Mouse (Mus musculus) midbrain, postnatal 0 days (tissue): ENCODE measurements at regions not wholly inside any gene's neighbourhood (a gene's known extent, or its start where the extent isn't known, plus 50 kb on each side); places are given as distances from the start of the nearest gene placed in this dataset.

ENCODE experiments used
- ATAC-seq: fragments of 200-750 bp; cut with Nextera tagmentation; 2 replicates; pipeline ENCODE4 v1.8.0; 2017; ENCODE audit warnings: moderate number of reproducible peaks, mild to moderate bottlenecking, moderate TSS enrichment, moderate library complexity; ENCODE audit not compliant: low FRiP score
- DNase-seq: peaks from one replicate; pipeline ENCODE4 v3.0.0-alpha.2; 2015; ENCODE audit warnings: low spot score
- H3K27ac ChIP-seq: fragments of 300-500 bp; sonication (generic); 2 replicates; pipeline ENCODE4 v1.5.1; 2014; ENCODE audit warnings: low read depth, mild to moderate bottlenecking, low read length, mixed read lengths
- H3K27me3 ChIP-seq: fragments of 300-500 bp; sonication (generic); 2 replicates; pipeline ENCODE4 v1.6.1; 2014; ENCODE audit warnings: low read length, control low read depth, mixed read lengths; ENCODE audit not compliant: insufficient read depth
- H3K36me3 ChIP-seq: fragments of 300-500 bp; sonication (generic); 2 replicates; pipeline ENCODE4 v1.6.1; 2014; ENCODE audit warnings: low read length, control low read depth, mixed read lengths; ENCODE audit not compliant: insufficient read depth
- H3K4me1 ChIP-seq: fragments of 300-500 bp; sonication (generic); 2 replicates; pipeline ENCODE4 v1.6.1; 2014; ENCODE audit warnings: mild to moderate bottlenecking, control low read depth, antibody characterized with exemption, low read length, mixed read lengths; ENCODE audit not compliant: insufficient read depth
- H3K4me2 ChIP-seq: fragments of 300-500 bp; sonication (generic); 2 replicates; pipeline ENCODE4 v1.6.1; 2014; ENCODE audit warnings: low read depth, mild to moderate bottlenecking, low read length, mixed read lengths; ENCODE audit not compliant: poor library complexity, severe bottlenecking
- H3K4me3 ChIP-seq: fragments of 300-500 bp; sonication (generic); 2 replicates; pipeline ENCODE4 v1.5.1; 2014; ENCODE audit warnings: low read depth, mild to moderate bottlenecking, low read length, moderate library complexity
- H3K9ac ChIP-seq: fragments of 300-500 bp; sonication (generic); replicated peaks from 2 replicates; pipeline ENCODE4 v1.6.1; 2014; ENCODE audit warnings: mild to moderate bottlenecking, low read length, moderate library complexity, mixed read lengths; ENCODE audit not compliant: poor library complexity, severe bottlenecking
- H3K9me3 ChIP-seq: fragments of 300-500 bp; sonication (generic); 2 replicates; pipeline ENCODE4 v1.6.1; 2016; ENCODE audit warnings: low read length, control low read depth
- CTCF ChIP-seq: IDR thresholded peaks from 2 replicates; pipeline ENCODE4 v1.5.1; 2016; ENCODE audit warnings: antibody characterized with exemption, mild to moderate bottlenecking
- WGBS: fragments of 180-500 bp; shearing (Covaris S2); extraction: QIAGEN DNeasy Blood & Tissue Kit; methylation state at CpG from one replicate; pipeline ENCODE4 v1.1.7; 2014; 5-methylcytosine and 5-hydroxymethylcytosine counted together

DNA sequence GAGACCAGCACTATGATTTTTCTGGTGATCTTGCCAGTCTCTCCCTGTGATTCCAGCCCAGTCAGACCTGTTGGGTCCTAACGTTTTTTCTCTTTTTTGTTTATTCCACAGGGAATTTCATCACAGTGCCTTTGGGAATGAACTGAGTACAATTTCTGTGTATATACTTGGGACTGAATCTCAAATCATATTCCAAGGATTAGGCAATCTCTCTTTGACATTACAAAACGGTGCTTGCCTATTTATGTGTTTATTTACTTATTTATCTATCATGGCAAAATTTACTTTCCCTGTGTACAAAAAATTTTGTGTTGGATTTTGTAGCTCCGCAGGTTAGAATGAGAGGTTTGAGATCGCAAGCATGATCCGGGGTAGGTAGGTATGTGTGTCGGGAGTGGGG, 189.2 kb upstream of the Kbtbd8 start:
- WGBS = 92% methylated on average over 6 of the region's 6 CpGs
- Histone ChIP-seq H3K4me2 (no peak overlapping the region), H3K4me3 (no peak overlapping the region), H3K9ac (no peak overlapping the region), H3K27ac (no peak overlapping the region), H3K36me3 (no peaks in the 10 kb centered on the region), H3K4me1 (no peaks in the 10 kb centered on the region), H3K27me3 (no peaks in the 10 kb centered on the region), H3K9me3 (no peaks in the 10 kb centered on the region)
- ATAC-seq (no peak), DNase-seq (no peak)
- no peak for TF ChIP-seq CTCF

DNA sequence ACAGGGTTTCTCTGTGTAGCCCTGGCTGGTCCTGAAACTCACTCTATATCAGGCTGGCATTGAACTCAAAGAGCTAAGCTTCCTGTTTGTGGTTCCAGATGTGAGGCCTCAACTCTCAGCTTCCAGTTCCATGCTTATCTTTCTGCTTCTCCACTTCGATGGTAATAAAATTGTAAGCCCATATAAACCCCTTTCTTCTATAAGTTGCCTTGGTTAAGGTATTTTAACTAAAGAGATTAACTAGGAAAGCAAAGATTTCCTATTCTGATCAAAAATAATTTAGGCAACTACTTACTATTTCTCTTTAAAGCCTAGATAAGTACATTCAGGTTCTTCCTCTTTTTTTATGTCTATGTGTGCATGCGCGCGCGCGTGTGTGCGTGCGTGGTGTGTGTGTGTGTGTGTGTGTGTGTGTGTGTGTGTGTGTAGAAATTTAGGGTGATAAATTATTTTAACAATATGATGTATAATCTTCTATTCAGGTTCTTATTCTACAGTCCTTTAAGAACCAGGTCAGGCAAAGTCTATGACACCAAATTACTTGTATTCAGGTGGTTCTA, 190.3 kb upstream of the Kbtbd8 start:
- Histone ChIP-seq H3K9me3 (no peaks in the 10 kb centered on the region), H3K4me1 (no peaks in the 10 kb centered on the region), H3K27me3 (no peaks in the 10 kb centered on the region), H3K9ac (no peak overlapping the region), H3K4me3 (no peak overlapping the region), H3K4me2 (no peak overlapping the region), H3K36me3 (no peaks in the 10 kb centered on the region), H3K27ac (no peak overlapping the region)
- no peak for TF ChIP-seq CTCF
- DNase-seq = no peak
- no peak for ATAC-seq
- 96% methylated on average over 8 of the region's 8 CpGs for WGBS

DNA sequence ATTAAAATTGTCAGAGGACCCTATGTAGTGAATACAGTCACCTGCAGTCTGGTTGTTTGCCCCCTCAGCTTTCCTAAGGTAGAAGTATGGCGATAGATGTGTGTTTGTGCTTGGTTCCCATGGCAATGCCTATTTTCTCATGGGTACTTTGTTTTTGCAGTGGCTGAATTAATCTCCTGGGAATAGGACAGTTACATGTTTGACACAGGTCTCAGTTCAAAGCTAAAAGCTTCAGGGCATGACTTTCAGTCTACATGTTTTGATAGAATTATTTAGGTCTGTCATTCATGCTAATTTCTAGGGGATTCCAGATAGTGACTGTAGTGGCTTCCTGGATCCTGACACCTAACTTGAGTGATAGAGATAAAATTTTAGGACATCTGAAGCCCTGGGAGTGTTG, 191.6 kb upstream of the Kbtbd8 start:
- Histone ChIP-seq H3K9me3 (no peaks in the 10 kb centered on the region), H3K4me1 (no peaks in the 10 kb centered on the region), H3K4me2 (no peak overlapping the region), H3K27ac (no peak overlapping the region), H3K36me3 (no peaks in the 10 kb centered on the region), H3K27me3 (no peaks in the 10 kb centered on the region), H3K9ac (no peak overlapping the region), H3K4me3 (no peak overlapping the region)
- WGBS = 85% methylated on average over 1 of the region's 1 CpGs
- TF ChIP-seq CTCF = no peak
- DNase-seq = no peak
- no peak for ATAC-seq

DNA sequence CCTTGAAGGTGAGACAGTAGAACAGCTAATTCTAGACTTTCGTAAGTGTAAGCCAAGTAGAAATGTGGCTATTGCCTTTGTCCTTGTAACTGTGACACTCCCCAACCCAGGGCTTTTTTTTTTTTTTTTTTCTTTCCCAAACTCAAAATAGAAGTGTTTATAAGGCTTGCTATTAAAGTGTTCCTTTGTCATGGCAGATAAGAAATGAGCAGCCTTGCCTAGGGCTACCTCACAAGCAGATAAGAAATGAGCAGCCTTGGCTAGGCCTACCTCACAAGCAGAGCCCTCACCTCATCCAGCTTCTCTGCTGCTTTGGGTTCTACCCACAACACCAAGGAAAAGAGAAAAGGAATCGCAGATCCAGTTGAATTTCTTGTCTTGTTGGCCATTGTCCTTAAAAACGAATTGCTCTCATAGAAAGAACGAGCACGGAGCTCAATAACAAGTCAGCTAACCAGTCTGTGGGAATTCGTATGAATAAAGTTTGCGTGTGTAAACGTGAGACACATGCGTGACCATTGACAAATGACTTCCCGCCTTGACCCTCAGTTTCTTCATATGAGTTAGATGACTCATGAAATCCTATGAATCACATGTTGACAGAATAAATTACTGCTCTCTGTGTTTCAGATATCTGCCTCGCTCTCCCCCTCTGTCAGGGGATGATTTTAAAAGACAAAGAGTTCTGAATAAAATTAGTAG, 192.6 kb upstream of the Kbtbd8 start:
- no peak overlapping the region for H3K4me2 ChIP-seq
- no peaks in the 10 kb centered on the region for H3K36me3 ChIP-seq
- no peaks in the 10 kb centered on the region for H3K4me1 ChIP-seq
- H3K4me3 ChIP-seq = no peak overlapping the region
- TF ChIP-seq CTCF = no peak
- ATAC-seq (no peak), DNase-seq (no peak)
- no peaks in the 10 kb centered on the region for H3K27me3 ChIP-seq
- H3K27ac ChIP-seq = no peak overlapping the region
- 90% methylated on average over 11 of the region's 11 CpGs for WGBS
- no peaks in the 10 kb centered on the region for H3K9me3 ChIP-seq
- H3K9ac ChIP-seq = no peak overlapping the region

DNA sequence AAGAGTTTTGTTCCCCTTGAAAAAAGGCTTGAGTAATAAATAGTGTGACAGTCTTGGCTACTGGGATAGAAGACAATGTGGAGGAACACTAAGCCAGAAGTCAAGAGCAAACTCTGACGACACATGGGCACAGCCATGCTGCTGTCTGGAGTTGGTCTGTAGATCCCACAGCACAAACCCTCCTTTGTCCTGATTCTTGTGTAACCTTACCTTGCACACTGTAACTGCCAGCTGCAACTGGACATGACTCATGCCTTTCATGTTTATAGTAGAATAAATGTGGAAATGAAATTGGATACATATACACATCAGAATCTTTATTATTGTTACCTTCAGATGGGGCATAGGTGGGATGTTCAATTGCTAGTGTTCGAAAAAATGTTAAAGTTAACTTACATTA, 195.3 kb upstream of the Kbtbd8 start:
- no peaks in the 10 kb centered on the region for H3K9me3 ChIP-seq
- H3K27ac ChIP-seq = no peak overlapping the region
- WGBS = 71% methylated on average over 2 of the region's 2 CpGs
- H3K36me3 ChIP-seq = no peaks in the 10 kb centered on the region
- H3K4me2 ChIP-seq = no peak overlapping the region
- DNase-seq (no peak), ATAC-seq (no peak)
- no peak for TF ChIP-seq CTCF
- no peaks in the 10 kb centered on the region for H3K27me3 ChIP-seq
- H3K4me1 ChIP-seq = no peaks in the 10 kb centered on the region
- H3K9ac ChIP-seq = no peak overlapping the region
- no peak overlapping the region for H3K4me3 ChIP-seq

DNA sequence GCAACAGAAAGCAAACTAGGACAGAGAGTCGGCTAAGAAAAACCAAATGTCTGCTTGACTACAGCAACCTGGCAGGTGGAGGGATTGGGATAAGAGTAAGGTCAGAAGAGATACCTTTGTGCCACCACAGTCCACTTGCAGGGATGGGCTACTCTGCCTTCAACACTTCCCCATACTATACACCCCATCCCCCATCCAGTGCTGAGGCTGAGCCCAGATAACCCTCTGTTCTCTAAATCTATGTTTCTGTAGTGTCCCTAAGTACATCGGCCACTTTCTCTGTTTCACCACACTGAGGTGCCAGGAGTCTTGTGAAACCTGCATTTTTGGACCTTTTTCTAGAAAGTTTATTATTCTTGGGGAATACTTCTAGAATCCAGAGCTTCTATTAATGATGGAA, 196.3 kb upstream of the Kbtbd8 start:
- Histone ChIP-seq H3K4me1 (no peaks in the 10 kb centered on the region), H3K4me2 (no peak overlapping the region), H3K4me3 (no peak overlapping the region), H3K9me3 (no peaks in the 10 kb centered on the region), H3K36me3 (no peaks in the 10 kb centered on the region), H3K9ac (no peak overlapping the region), H3K27me3 (no peaks in the 10 kb centered on the region), H3K27ac (no peak overlapping the region)
- no peak for DNase-seq
- ATAC-seq = no peak
- WGBS = 96% methylated on average over 2 of the region's 2 CpGs
- TF ChIP-seq CTCF = no peak
